Mouse (Mus musculus): ENCODE results near the gene Olfr577. TPM values are rescaled to one million over a fixed set of nuclear protein-coding genes. Genes with fewer than 3 reads are reported as not detected.

Gene Olfr577
- not detected for polyA plus RNA-seq (2015; fragmentation: Illumina TruSeq; extraction: RNeasy Lipid Tissue Mini Kit (QIAGEN cat#74804); ENCODE audit: insufficient read depth, low read depth, low replicate concordance)

DNA sequence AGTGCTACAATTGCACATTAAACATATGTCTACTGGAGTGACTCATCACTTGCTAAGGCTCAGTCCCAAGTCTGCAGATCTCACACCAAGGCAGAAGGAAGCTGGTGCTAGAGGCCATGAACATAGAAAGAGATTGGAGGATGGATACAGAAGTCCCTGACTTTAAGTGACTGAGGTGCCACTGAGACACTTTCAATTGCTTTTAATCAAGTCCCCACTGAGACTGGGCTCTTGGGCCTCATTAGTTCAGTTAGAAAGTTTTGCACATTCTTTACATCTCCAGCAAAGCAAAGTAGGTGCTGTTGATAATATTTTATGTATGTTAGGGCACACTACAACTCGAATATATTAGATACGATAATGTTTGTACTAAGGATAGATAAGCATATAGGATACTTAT is at the start of gene Olfr577:
TSS of gene Olfr577 (minus strand) at position 101 of the 400 bp plus-strand sequence.

DNA sequence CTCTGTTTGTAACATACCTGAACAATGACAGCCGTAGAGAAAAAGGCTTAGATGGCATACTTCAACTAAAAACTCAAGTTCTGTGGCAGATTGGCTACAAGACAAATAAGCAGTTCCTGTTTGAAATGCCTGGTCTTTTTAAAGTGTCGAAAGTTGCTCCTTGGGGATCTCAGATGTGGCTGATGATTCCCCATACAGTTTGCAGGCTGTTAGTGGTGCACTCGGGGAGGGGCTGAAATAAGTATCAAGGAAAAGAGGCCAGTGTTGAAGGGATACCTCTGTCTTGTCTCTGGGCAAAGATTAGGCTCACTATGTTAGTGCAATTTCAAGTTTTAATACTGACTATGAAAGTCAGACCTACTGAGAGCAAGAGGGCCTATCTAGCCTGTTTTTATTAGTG is 13.5 kb upstream of the Olfr577 start, which contains the start of gene Olfr578:
TSS of gene Olfr578 (minus strand) at position 101 of the 400 bp plus-strand sequence.

DNA sequence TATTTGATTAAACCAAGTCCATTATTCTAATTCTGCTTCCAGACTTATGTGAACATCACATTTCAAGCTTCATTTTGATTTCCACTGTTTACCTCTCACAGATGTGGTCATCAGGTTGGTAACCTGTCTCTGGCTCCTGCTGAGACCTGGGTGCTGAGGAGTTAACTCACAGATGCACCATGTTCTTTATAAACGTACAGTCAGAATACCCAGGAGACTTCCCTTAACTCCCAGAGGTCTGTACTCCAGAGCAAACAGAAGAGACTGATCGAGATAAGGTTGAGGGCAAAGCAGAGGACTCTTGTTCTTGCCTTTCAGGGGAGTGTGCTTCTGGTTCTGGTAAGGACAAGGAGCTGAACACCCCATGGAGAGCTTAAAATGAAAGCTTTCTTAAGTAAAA is 13.4 kb downstream of the Olfr577 start, which contains the start of gene Olfr576:
TSS of gene Olfr576 (plus strand) at position 301 of the 400 bp plus-strand sequence.

DNA sequence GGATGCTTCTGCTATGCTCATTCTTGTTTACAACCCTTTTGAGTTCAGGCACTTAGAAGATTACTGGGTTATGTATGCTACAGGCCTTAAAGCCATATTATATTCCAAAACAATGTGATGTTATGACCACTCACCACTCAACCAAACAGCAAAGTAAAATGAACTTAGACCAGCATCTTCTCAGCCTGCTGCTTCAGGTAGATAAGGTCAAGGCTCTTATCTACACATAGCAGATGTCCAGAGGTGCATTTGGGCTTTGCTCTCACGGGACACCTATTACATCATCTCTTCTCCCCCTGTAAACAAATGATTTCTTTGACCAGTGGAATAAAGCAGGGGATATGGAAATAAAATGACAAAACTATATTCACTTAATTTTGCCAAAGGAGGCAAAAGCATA is 17.1 kb downstream of the Olfr577 start, which contains the start of gene Olfr575:
TSS of gene Olfr575 (minus strand) at position 183 of the 400 bp plus-strand sequence.

DNA sequence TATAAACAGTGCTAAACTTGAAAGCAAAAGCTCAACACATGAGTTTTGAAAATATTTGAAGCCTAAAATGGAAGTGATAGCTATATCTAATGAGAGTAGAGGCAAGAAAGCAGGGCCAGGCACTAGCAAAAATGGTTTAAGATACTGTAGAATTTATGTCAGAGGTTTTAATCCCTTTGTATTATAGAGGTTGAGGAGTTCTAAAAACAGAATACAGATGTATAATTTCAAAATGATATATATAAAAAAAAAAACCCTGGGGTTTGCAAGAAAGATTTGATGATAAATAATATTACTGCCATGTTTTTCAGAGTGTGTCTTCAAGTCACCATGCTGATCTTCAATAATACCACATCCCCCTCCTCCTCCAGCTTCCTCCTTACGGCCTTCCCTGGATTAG is 27.6 kb downstream of the Olfr577 start, which contains the start of gene Olfr574:
TSS of gene Olfr574 (plus strand) at position 301 of the 400 bp plus-strand sequence.

DNA sequence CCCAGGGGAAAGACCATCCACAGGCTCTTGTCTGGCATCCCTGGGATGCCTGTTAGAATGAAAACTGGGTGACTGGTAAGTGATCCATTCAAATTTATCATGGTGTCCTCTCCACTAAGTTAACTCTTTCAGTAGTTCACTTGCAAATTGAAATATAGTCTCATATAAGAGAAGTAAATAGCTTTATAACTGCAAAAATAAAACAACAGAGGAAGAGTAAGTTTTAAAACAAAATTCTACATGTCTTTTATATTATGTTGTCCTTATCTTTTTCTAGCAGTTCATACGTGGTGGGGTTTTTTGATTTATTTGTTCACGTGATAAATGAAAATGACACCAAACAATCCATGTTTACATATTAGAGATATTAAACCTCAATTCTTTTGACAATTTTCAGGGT is 33.3 kb downstream of the Olfr577 start, which contains the start of gene Olfr573-ps1:
TSS of gene Olfr573-ps1 (minus strand) at position 101 of the 400 bp plus-strand sequence.

DNA sequence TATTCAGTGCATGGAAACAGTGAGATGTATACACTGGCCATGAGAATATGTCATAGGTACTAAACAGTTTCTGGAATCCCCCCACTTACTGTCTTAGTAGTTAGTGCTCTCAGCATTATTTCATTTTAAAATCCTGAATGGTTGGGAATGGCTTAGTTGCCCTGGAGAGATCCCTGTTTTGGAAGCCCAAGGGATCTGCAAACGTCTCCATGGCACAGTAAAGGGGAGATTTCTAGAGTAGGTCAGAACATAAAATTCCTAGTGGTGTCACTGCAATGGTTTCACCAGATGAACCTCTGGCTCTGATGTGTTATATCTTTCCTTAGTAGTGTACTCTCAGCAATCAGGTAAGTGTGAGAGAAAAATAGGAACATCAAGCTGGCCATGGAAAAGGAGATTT is 51.6 kb downstream of the Olfr577 start, which contains the start of gene Olfr572:
TSS of gene Olfr572 (plus strand) at position 301 of the 400 bp plus-strand sequence.

Other genes with a start within 250 kb of the Olfr577 start
- not detected for gene Olfr559, start 248.5 kb downstream of the Olfr577 start, polyA plus RNA-seq (2015; fragmentation: Illumina TruSeq; extraction: RNeasy Lipid Tissue Mini Kit (QIAGEN cat#74804); ENCODE audit: insufficient read depth, low read depth, low replicate concordance)
- not detected for gene Olfr560, start 216.6 kb downstream of the Olfr577 start, polyA plus RNA-seq (2015; fragmentation: Illumina TruSeq; extraction: RNeasy Lipid Tissue Mini Kit (QIAGEN cat#74804); ENCODE audit: insufficient read depth, low read depth, low replicate concordance)
- gene Olfr78, start 216.5 kb downstream of the Olfr577 start, polyA plus RNA-seq (2015; fragmentation: Illumina TruSeq; extraction: RNeasy Lipid Tissue Mini Kit (QIAGEN cat#74804); ENCODE audit: insufficient read depth, low read depth, low replicate concordance): 2.1 TPM
- not detected for gene Olfr561, start 204.7 kb downstream of the Olfr577 start, polyA plus RNA-seq (2015; fragmentation: Illumina TruSeq; extraction: RNeasy Lipid Tissue Mini Kit (QIAGEN cat#74804); ENCODE audit: insufficient read depth, low read depth, low replicate concordance)
- gene Olfr564, start 172.5 kb downstream of the Olfr577 start, polyA plus RNA-seq (2015; fragmentation: Illumina TruSeq; extraction: RNeasy Lipid Tissue Mini Kit (QIAGEN cat#74804); ENCODE audit: insufficient read depth, low read depth, low replicate concordance): not detected
- not detected for gene Olfr566, start 117.2 kb downstream of the Olfr577 start, polyA plus RNA-seq (2015; fragmentation: Illumina TruSeq; extraction: RNeasy Lipid Tissue Mini Kit (QIAGEN cat#74804); ENCODE audit: insufficient read depth, low read depth, low replicate concordance)
- gene Olfr568, start 98.8 kb downstream of the Olfr577 start, polyA plus RNA-seq (2015; fragmentation: Illumina TruSeq; extraction: RNeasy Lipid Tissue Mini Kit (QIAGEN cat#74804); ENCODE audit: insufficient read depth, low read depth, low replicate concordance): not detected
- gene Olfr569, start 85.1 kb downstream of the Olfr577 start, polyA plus RNA-seq (2015; fragmentation: Illumina TruSeq; extraction: RNeasy Lipid Tissue Mini Kit (QIAGEN cat#74804); ENCODE audit: insufficient read depth, low read depth, low replicate concordance): not detected
- gene Olfr570, start 81.4 kb downstream of the Olfr577 start, polyA plus RNA-seq (2015; fragmentation: Illumina TruSeq; extraction: RNeasy Lipid Tissue Mini Kit (QIAGEN cat#74804); ENCODE audit: insufficient read depth, low read depth, low replicate concordance): not detected
- gene Olfr571, start 58.4 kb downstream of the Olfr577 start, polyA plus RNA-seq (2015; fragmentation: Illumina TruSeq; extraction: RNeasy Lipid Tissue Mini Kit (QIAGEN cat#74804); ENCODE audit: insufficient read depth, low read depth, low replicate concordance): not detected
- gene Olfr572, start 51.5 kb downstream of the Olfr577 start, polyA plus RNA-seq (2015; fragmentation: Illumina TruSeq; extraction: RNeasy Lipid Tissue Mini Kit (QIAGEN cat#74804); ENCODE audit: insufficient read depth, low read depth, low replicate concordance): not detected
- gene Olfr573-ps1, start 33.4 kb downstream of the Olfr577 start, polyA plus RNA-seq (2015; fragmentation: Illumina TruSeq; extraction: RNeasy Lipid Tissue Mini Kit (QIAGEN cat#74804); ENCODE audit: insufficient read depth, low read depth, low replicate concordance): not detected
- gene Olfr574, start 27.5 kb downstream of the Olfr577 start, polyA plus RNA-seq (2015; fragmentation: Illumina TruSeq; extraction: RNeasy Lipid Tissue Mini Kit (QIAGEN cat#74804); ENCODE audit: insufficient read depth, low read depth, low replicate concordance): not detected
- not detected for gene Olfr575, start 17.2 kb downstream of the Olfr577 start, polyA plus RNA-seq (2015; fragmentation: Illumina TruSeq; extraction: RNeasy Lipid Tissue Mini Kit (QIAGEN cat#74804); ENCODE audit: insufficient read depth, low read depth, low replicate concordance)
- not detected for gene Olfr576, start 13.3 kb downstream of the Olfr577 start, polyA plus RNA-seq (2015; fragmentation: Illumina TruSeq; extraction: RNeasy Lipid Tissue Mini Kit (QIAGEN cat#74804); ENCODE audit: insufficient read depth, low read depth, low replicate concordance)
- gene Olfr578, start 13.4 kb upstream of the Olfr577 start, polyA plus RNA-seq (2015; fragmentation: Illumina TruSeq; extraction: RNeasy Lipid Tissue Mini Kit (QIAGEN cat#74804); ENCODE audit: insufficient read depth, low read depth, low replicate concordance): not detected
- not detected for gene Olfr582, start 62.1 kb upstream of the Olfr577 start, polyA plus RNA-seq (2015; fragmentation: Illumina TruSeq; extraction: RNeasy Lipid Tissue Mini Kit (QIAGEN cat#74804); ENCODE audit: insufficient read depth, low read depth, low replicate concordance)
- not detected for gene Olfr583, start 75.4 kb upstream of the Olfr577 start, polyA plus RNA-seq (2015; fragmentation: Illumina TruSeq; extraction: RNeasy Lipid Tissue Mini Kit (QIAGEN cat#74804); ENCODE audit: insufficient read depth, low read depth, low replicate concordance)
- gene Olfr584, start 105.9 kb upstream of the Olfr577 start, polyA plus RNA-seq (2015; fragmentation: Illumina TruSeq; extraction: RNeasy Lipid Tissue Mini Kit (QIAGEN cat#74804); ENCODE audit: insufficient read depth, low read depth, low replicate concordance): not detected
- gene Olfr585, start 121.8 kb upstream of the Olfr577 start, polyA plus RNA-seq (2015; fragmentation: Illumina TruSeq; extraction: RNeasy Lipid Tissue Mini Kit (QIAGEN cat#74804); ENCODE audit: insufficient read depth, low read depth, low replicate concordance): not detected
- gene Olfr586, start 149.7 kb upstream of the Olfr577 start, polyA plus RNA-seq (2015; fragmentation: Illumina TruSeq; extraction: RNeasy Lipid Tissue Mini Kit (QIAGEN cat#74804); ENCODE audit: insufficient read depth, low read depth, low replicate concordance): not detected
- not detected for gene Olfr588-ps1, start 164.9 kb upstream of the Olfr577 start, polyA plus RNA-seq (2015; fragmentation: Illumina TruSeq; extraction: RNeasy Lipid Tissue Mini Kit (QIAGEN cat#74804); ENCODE audit: insufficient read depth, low read depth, low replicate concordance)
- not detected for gene Olfr589, start 180.4 kb upstream of the Olfr577 start, polyA plus RNA-seq (2015; fragmentation: Illumina TruSeq; extraction: RNeasy Lipid Tissue Mini Kit (QIAGEN cat#74804); ENCODE audit: insufficient read depth, low read depth, low replicate concordance)
- gene Olfr591, start 202.4 kb upstream of the Olfr577 start, polyA plus RNA-seq (2015; fragmentation: Illumina TruSeq; extraction: RNeasy Lipid Tissue Mini Kit (QIAGEN cat#74804); ENCODE audit: insufficient read depth, low read depth, low replicate concordance): not detected
- gene Olfr592, start 208.9 kb upstream of the Olfr577 start, polyA plus RNA-seq (2015; fragmentation: Illumina TruSeq; extraction: RNeasy Lipid Tissue Mini Kit (QIAGEN cat#74804); ENCODE audit: insufficient read depth, low read depth, low replicate concordance): not detected
- not detected for gene Olfr593, start 235.9 kb upstream of the Olfr577 start, polyA plus RNA-seq (2015; fragmentation: Illumina TruSeq; extraction: RNeasy Lipid Tissue Mini Kit (QIAGEN cat#74804); ENCODE audit: insufficient read depth, low read depth, low replicate concordance)
- gene Olfr594, start 241.1 kb upstream of the Olfr577 start, polyA plus RNA-seq (2015; fragmentation: Illumina TruSeq; extraction: RNeasy Lipid Tissue Mini Kit (QIAGEN cat#74804); ENCODE audit: insufficient read depth, low read depth, low replicate concordance): not detected